Mouse (Mus musculus): ENCODE data around the gene Mob3b.

DNA sequence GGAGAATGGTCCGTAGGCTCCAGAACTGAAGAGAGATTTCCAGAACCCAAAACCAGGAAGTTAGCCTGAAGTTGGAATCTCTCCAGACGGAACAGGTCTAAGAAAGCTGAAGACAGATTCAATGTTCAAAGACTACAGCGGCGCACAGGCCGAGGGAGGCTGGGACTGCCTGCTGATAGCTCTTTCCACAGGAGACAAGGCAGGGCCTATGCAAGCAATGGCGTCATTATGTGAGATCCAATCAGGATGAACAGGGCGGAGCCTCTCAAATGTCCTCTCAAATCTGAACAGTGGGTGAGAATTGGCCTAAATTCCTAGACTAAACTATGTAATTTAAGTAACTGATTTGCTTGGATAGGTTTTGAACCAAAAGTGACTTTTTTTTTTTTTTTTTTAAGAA is 160.7 kb downstream of the Mob3b start:
- TF ChIP-seq POLR2A (IDR thresholded peaks at IDR 0.05; ENCODE audit: low read depth, low read length) (no peak), CTCF (IDR thresholded peaks at IDR 0.05; ENCODE audit: extremely low read depth, insufficient read depth, insufficient read length, insufficient replicate concordance) (no peak)

Measured in spleen, adult 2 months (tissue).